Mouse (Mus musculus) lung, embryonic 16.5 days (tissue): ENCODE measurements around the gene Qdpr. TPM values are rescaled to one million over a fixed set of nuclear protein-coding genes. Genes with fewer than 3 reads are reported as not detected.
"Not testable (repeated sequence)": the region's sequence is repeated elsewhere in the genome, so short reads cannot be mapped to it uniquely, and the experiment has no call there.

Experiments used
- ATAC-seq: fragments of 200-750 bp; cut with Nextera tagmentation; 2 replicates; pipeline ENCODE4 v1.8.0; 2017; ENCODE audit warnings: low read depth, mild to moderate bottlenecking, moderate library complexity
- H3K27ac ChIP-seq: fragments of 300-500 bp; sonication (generic); 2 replicates; pipeline ENCODE4 v1.5.1; 2014; ENCODE audit warnings: mild to moderate bottlenecking, control low read depth, low read length
- H3K27me3 ChIP-seq: fragments of 300-500 bp; sonication (generic); 2 replicates; pipeline ENCODE4 v1.6.1; 2014; ENCODE audit warnings: low read depth, low read length, mixed read lengths; ENCODE audit not compliant: control insufficient read depth, insufficient read depth
- H3K36me3 ChIP-seq: fragments of 300-500 bp; sonication (generic); 2 replicates; pipeline ENCODE4 v1.6.1; 2014; ENCODE audit warnings: low read length; ENCODE audit not compliant: control insufficient read depth, insufficient read depth
- H3K4me1 ChIP-seq: fragments of 300-500 bp; sonication (generic); replicated peaks from 2 replicates; pipeline ENCODE4 v1.6.1; 2014; ENCODE audit warnings: low read length, mixed read lengths; ENCODE audit not compliant: control insufficient read depth, insufficient read depth
- H3K4me2 ChIP-seq: fragments of 300-500 bp; sonication (generic); 2 replicates; pipeline ENCODE4 v1.6.1; 2014; ENCODE audit warnings: low read depth, low read length, control low read depth
- H3K4me3 ChIP-seq: fragments of 300-500 bp; sonication (generic); 2 replicates; pipeline ENCODE4 v1.5.1; 2014; ENCODE audit warnings: mild to moderate bottlenecking, low read length, control low read depth
- H3K9ac ChIP-seq: fragments of 300-500 bp; sonication (generic); 2 replicates; pipeline ENCODE4 v1.6.1; 2014; ENCODE audit warnings: low read length, control low read depth
- H3K9me3 ChIP-seq: fragments of 300-500 bp; sonication (generic); 2 replicates; pipeline ENCODE4 v1.6.1; 2016; ENCODE audit warnings: low read length; ENCODE audit not compliant: control insufficient read depth
- WGBS: fragments of 180-500 bp; shearing (Covaris S2); extraction: QIAGEN DNeasy Blood & Tissue Kit; methylation state at CpG from one replicate; pipeline ENCODE4 v1.1.7; 2014; 5-methylcytosine and 5-hydroxymethylcytosine counted together
- polyA plus RNA-seq: library from polyadenylated mRNA; unstranded; fragments of >200 nt; fragmentation: Nextera tagmentation; extraction: Ambion mirVana; gene quantifications from 2 replicates; pipeline ENCODE4 v1.2.1, GENCODE M21; 2015

Gene Qdpr
- polyA plus RNA-seq, 1 experiment from 2014 or later = 127 TPM

DNA sequence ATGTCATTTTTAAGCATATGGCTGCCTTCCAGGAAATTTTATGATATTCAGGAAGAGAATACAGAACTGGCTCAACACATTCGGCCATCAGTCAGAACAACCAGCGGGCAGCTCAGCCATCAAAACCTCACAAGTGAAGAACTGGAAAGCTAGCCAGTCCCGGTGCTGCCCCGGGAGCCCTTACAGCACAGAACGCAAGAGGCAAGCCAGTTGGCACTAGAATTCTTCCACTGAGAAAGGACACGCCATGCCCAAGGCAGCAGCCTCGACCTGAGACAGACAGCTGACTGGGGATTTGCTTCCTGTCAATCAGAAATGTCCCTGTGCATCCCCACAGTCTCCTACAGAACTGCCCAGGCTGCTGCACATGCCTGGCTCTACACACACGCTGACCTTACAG, 11.7 kb downstream of the Qdpr start:
- H3K27me3 ChIP-seq = no peaks in the 10 kb centered on the region
- H3K4me1 ChIP-seq = no peaks in the 10 kb centered on the region
- H3K9ac ChIP-seq = no peak overlapping the region
- no peak overlapping the region for H3K4me3 ChIP-seq
- H3K27ac ChIP-seq = no peak overlapping the region
- no peaks in the 10 kb centered on the region for H3K9me3 ChIP-seq
- no peak for ATAC-seq
- H3K4me2 ChIP-seq = no peak overlapping the region
- WGBS = 85% methylated on average over 8 of the region's 8 CpGs
- peaks cover 15% of the 10 kb centered on the region for H3K36me3 ChIP-seq

DNA sequence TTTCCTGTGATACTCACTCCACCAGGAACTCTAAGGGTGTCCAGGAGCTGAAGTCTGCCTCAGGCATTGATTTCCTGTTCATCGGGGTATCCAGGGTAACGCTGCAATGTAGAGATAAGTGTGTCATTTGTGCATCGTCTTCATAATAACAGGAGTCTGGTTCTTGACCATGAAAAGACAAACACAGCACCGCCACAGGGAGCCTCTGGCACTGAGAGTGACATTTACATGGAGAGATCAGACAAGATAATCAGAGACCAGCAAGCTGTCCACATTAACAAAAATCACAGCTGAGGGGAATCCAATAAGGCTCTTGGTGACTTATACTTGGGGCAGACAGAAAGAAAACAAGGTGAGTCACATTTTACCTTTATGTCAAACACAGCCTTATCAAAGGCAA, 12.2 kb downstream of the Qdpr start:
- peaks cover 12% of the 10 kb centered on the region for H3K36me3 ChIP-seq
- no peaks in the 10 kb centered on the region for H3K27me3 ChIP-seq
- no peak overlapping the region for H3K4me2 ChIP-seq
- H3K4me1 ChIP-seq = no peaks in the 10 kb centered on the region
- no peak overlapping the region for H3K4me3 ChIP-seq
- H3K9me3 ChIP-seq = no peaks in the 10 kb centered on the region
- no peak for ATAC-seq
- no peak overlapping the region for H3K9ac ChIP-seq
- WGBS = 60% methylated on average over 4 of the region's 4 CpGs
- H3K27ac ChIP-seq = no peak overlapping the region

- no peaks in the 10 kb centered on the region for H3K27me3 ChIP-seq
- H3K4me3 ChIP-seq = no peak overlapping the region
- H3K4me2 ChIP-seq = no peak overlapping the region
- no peak for ATAC-seq
- no peak overlapping the region for H3K9ac ChIP-seq
- WGBS = 87% methylated on average over 14 of the region's 14 CpGs
- no peaks in the 10 kb centered on the region for H3K9me3 ChIP-seq
- peaks cover 12% of the 10 kb centered on the region for H3K36me3 ChIP-seq
- no peak overlapping the region for H3K27ac ChIP-seq
- H3K4me1 ChIP-seq = no peaks in the 10 kb centered on the region
Measured at GRCm38 (mm10) chr5:45435967-45436950, 13.8 kb downstream of the Qdpr start.

GRCm38 (mm10) chr5:45427891-45428290, 22.1 kb downstream of the Qdpr start:
- H3K9me3 ChIP-seq = no peaks in the 10 kb centered on the region
- 93% methylated on average over 7 of the region's 7 CpGs for whole genome bisulfite sequencing
- ATAC-seq = no peak
- no peak overlapping the region for H3K9ac ChIP-seq
- H3K4me3 ChIP-seq = no peak overlapping the region
- no peak overlapping the region for H3K27ac ChIP-seq
- no peak overlapping the region for H3K4me2 ChIP-seq
- no peaks in the 10 kb centered on the region for H3K36me3 ChIP-seq
- no peaks in the 10 kb centered on the region for H3K27me3 ChIP-seq
- no peaks in the 10 kb centered on the region for H3K4me1 ChIP-seq

DNA sequence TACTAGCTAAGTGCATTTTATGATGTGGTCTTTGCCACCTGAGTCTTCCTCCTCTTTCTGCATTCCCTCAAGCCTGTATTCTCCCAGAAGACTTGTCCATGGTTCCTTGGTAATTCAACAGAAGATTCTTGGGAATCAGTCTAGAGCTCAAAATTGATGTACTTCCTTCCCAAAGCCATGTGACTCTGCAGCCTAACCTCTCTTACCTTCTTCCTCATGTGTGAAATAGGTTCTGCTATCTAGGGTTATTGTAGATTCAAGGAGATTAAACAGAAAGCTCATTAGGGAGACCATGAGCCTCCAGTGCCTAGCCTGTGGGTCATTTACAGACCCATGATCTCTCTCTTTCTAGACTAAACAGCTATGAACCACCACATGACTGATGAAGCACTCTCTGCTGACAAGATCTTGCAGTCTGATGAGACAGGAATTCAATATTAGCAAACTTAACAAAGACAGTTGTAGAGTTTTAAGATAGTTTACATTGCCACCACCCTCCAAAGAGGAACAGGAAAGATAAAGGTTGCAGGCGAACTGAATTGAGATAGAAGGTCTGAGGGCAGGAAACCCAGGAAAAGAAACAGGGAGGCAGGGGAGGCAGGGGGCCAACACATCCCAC, 23.5 kb downstream of the Qdpr start:
- ATAC-seq = no peak
- Histone ChIP-seq H3K4me2 (no peak overlapping the region), H3K9me3 (no peaks in the 10 kb centered on the region), H3K27me3 (no peaks in the 10 kb centered on the region), H3K36me3 (no peaks in the 10 kb centered on the region), H3K4me3 (no peak overlapping the region), H3K27ac (no peak overlapping the region), H3K4me1 (no peaks in the 10 kb centered on the region), H3K9ac (no peak overlapping the region)
- 39% methylated on average over 1 of the region's 1 CpGs for WGBS

DNA sequence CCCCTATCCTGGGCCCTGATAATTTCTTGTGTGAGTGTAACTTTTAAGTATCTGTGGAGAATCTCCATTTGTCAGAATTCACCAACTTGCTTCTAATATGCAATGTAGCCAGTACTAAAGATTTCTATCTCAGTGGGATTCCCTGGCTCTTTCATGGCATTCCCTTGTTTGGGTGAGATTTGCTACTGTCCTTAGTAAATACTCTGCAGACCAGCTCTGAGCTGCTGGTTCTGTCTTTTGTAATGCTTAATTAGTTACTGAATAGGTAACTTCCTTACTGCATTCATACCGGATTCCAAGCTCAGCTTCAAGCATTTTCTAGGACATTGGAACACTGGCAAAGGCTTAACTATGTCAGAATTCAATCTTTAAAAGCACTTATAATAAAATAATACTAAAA, 24.3 kb downstream of the Qdpr start:
- H3K4me3 ChIP-seq, H3K36me3 ChIP-seq, H3K9me3 ChIP-seq, H3K27ac ChIP-seq, H3K4me2 ChIP-seq, ATAC-seq, H3K4me1 ChIP-seq, H3K27me3 ChIP-seq, H3K9ac ChIP-seq: not testable (repeated sequence)
- WGBS = 70% methylated on average over 1 of the region's 1 CpGs

DNA sequence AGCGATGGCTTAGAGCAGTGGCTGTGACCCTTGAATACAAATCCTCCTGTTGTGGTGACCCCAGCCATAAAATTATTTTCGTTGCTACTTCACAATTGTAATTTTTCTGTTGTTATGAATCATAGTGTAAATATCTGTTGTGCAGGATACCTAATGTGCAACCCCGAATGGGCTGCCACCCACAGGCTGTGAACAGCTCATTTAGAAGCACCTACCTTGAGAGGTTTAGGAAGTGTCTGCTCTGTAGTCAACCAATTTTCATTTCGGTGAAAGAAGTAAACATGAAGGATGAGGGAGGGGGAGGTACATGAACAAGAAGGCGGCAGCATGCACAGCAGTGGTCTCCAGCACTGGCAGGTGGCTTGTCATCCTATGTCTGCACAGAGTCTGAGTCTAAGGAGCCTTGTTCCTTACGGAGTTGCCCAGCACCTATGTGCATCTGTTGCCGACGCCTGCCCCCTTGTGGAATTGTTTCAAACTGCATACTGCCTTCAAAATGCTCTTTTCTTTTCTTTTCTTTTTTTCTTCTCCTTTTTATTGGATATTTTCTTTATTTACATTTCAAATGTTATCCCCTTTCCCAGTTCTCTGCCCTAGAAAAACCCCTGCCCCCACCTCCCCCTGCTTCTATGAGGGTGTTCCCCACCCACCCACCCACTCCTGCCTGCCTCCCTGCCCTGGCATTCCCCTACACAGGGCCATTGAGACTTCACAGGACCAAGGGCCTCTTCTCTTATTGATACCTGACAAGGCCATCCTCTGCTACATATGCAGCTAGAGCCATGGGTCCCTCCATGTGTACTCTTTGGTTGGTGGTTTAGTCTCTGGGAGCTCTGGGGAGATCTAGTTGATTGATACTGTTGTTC, 25.8 kb downstream of the Qdpr start:
- Histone ChIP-seq H3K27me3 (no peaks in the 10 kb centered on the region), H3K27ac (no peak overlapping the region), H3K4me3 (no peak overlapping the region), H3K4me2 (no peak overlapping the region), H3K36me3 (no peaks in the 10 kb centered on the region), H3K9me3 (no peaks in the 10 kb centered on the region), H3K9ac (no peak overlapping the region), H3K4me1 (no peaks in the 10 kb centered on the region)
- peak; percentile 65 for ATAC-seq
- 38% methylated on average over 8 of the region's 8 CpGs for WGBS

DNA sequence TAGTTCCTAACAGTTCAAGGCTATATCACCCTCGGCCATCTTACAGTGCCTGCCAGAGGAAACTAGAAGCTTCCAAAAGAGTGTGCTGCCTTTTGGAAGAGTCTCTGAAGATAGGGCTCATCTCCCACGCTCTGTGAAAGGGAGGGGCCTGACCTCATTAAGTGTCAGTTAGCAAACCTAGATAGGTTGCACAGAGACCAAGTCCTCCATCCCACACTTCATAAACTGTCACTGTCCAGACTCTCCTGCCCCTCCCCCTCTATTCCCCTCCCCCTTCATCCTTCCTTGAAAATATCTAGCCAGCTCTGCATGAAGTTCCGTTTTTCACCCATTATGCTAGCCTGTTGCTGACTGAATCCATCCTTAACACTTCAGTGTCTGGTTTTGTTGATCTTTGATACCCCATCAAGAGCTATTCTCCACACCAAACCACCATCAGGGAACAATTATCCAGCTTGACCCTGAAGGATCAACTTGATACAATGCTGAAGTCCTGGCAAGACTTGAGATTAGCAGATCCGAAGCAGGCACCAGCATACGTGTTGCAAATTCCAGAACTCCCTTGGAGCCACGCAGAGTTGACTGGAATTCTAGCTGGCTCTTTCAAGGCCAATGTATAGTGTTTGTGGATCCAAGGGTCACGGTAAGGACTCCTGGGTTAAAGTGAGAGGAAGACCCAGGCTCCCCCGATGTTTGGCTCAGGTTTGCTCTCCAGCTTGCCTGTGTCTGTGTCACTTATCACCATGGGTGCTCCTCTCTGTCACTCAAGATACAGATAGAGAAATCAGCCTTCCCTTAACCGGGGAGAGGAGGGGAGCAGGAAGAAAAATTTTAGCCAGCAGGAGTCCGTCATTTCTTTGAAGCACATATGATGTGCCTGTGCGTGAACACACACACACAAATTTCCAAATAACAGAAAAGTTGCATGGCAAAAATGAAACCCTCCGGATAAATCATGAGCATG, 27.9 kb downstream of the Qdpr start:
- no peaks in the 10 kb centered on the region for H3K36me3 ChIP-seq
- peak; percentile 28; the same call in 1 of the 2 replicates for ATAC-seq
- H3K9me3 ChIP-seq = no peaks in the 10 kb centered on the region
- no peak overlapping the region for H3K4me2 ChIP-seq
- H3K27ac ChIP-seq = no peak overlapping the region
- H3K4me1 ChIP-seq = no peaks in the 10 kb centered on the region
- WGBS = 40% methylated on average over 12 of the region's 12 CpGs
- H3K4me3 ChIP-seq = no peak overlapping the region
- H3K9ac ChIP-seq = no peak overlapping the region
- no peaks in the 10 kb centered on the region for H3K27me3 ChIP-seq
